ENCODE assay signal across 15 mouse cellular contexts in the genomic region with DNA sequence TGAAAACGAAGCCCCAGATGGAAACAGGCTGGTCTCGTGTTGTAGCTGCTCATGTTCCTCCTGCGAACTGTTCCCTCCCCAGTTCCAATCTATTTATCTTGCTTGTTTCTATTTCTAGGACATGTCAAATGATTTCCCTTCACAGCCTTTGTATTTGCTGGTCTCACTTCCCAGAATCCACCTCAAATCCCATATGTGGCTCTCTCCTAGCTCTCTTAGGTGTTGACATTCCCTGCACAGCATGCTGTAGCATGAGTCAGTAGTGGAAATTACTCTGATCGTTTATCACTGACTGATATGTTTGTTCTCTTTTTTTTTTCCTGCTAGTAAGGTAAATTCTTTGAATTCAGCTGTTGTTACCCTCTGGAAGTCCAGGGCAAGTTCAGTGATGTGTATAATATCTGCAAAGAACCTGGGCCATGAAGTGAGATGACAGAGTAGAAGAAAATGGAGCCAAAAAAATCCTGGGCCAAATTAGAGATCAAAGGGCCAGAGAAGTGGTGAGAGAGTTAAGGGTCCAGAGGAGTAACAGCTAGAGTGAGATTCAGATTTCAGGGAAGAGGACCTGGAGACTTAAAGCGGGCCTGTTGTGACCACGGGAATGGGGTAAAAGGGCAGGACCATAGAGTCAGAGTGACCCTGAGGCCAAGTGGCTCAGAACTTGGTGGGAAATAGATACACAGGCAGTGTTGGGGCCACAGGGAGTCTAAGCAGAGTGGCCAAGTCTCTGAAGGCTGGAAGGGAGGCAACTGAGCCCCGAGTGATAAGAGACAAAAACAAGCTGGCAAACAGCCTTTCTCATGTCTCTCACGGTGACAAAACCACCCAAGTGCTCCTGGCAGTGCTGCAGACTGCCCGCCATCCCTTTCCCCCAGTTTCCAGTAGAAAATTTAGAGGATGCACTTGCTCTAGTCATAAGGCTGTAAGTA. TPM values are rescaled to one million over a fixed set of nuclear protein-coding genes. Genes with fewer than 3 reads are reported as not detected.
A peak's percentile ranks its signal among the peaks of the same experiment; 100 is the strongest.
DNase-seq lines count a peak whose midpoint lies in the region; ATAC-seq and TF ChIP-seq lines count a peak whose summit lies in the region.
"Had no signal": no experiment of that assay in that cellular context is flagged by ENCODE, and none has a peak within 500 bp of the region (broad histone marks: within the 10 kb centered on the region; RNA-seq: fewer than 3 reads in every experiment).

No protein-coding gene starts in this region.

- H3K79me2 ChIP-seq in heart, adult 2 months (replicated peaks; ENCODE audit: control insufficient read depth, insufficient read depth, low read length): no peaks in the 10 kb centered on the region

- DNase-seq in heart, adult 2 months: no peak
- DNase-seq in ovary, postnatal 36 days (ENCODE audit: low spot score): peak; percentile 23
- DNase-seq in ovary, postnatal 10 days (ENCODE audit: low spot score): no peak
- no peak for DNase-seq in liver, embryonic 14.5 days (ENCODE audit: low read depth in 3 of 3, low spot score in 3 of 3)
- no peak for DNase-seq in adrenal gland, postnatal 14 days
- DNase-seq in adrenal gland, adult 8-10 months: no peak
- DNase-seq: adrenal gland, adult 2 months; cerebellum, adult 11-12 months; kidney, adult 11 months had no signal

- H3K27ac ChIP-seq in heart, embryonic 12.5 days (ENCODE audit: poor library complexity, severe bottlenecking): peak overlapping the region; percentile 85
- no peak overlapping the region for H3K27ac ChIP-seq in heart, adult 2 months
- H3K27ac ChIP-seq in liver, embryonic 14.5 days: no peak overlapping the region
- H3K27ac ChIP-seq: embryonic facial prominence, embryonic 12.5 days had no signal

- no peak for TF ChIP-seq CTCF in heart, adult 2 months (IDR thresholded peaks at IDR 0.05)
- TF ChIP-seq CTCF in liver, embryonic 14.5 days (IDR thresholded peaks at IDR 0.05; ENCODE audit: low read depth): no peak

- peaks cover 20% of the 10 kb centered on the region for H3K4me1 ChIP-seq in heart, embryonic 12.5 days (replicated peaks)
- no peaks in the 10 kb centered on the region for H3K4me1 ChIP-seq in heart, adult 2 months (ENCODE audit: control insufficient read depth, insufficient read depth, low read length)
- peaks cover 10 to 17% of the 10 kb centered on the region in 2 experiments; a peak in 3 of 4 replicates for H3K4me1 ChIP-seq in liver, embryonic 14.5 days (replicated peaks; ENCODE audit: control insufficient read depth in 2 of 2, insufficient read depth in 2 of 2, low read length in 1 of 2)
- H3K4me1 ChIP-seq: embryonic facial prominence, embryonic 12.5 days; megakaryocyte, embryonic 14.5 days had no signal

- WGBS in heart, embryonic 12.5 days: 24% methylated on average over 9 of the region's 9 CpGs
- 34% methylated on average over 9 of the region's 9 CpGs for WGBS in heart, adult 2 months
- WGBS in liver, embryonic 14.5 days (ENCODE audit: insufficient replicate concordance): 43% methylated on average over 9 of the region's 9 CpGs

- no peak for TF ChIP-seq EP300 in heart, adult 2 months (IDR thresholded peaks at IDR 0.05; ENCODE audit: insufficient read depth, low read depth, low read length)
- peak; percentile 40; the same call in 1 of the 2 replicates for TF ChIP-seq EP300 in liver, embryonic 14.5 days (IDR thresholded peaks at IDR 0.05; ENCODE audit: low read depth)

- no peaks in the 10 kb centered on the region for H3K9me3 ChIP-seq in heart, embryonic 12.5 days (replicated peaks)
- H3K9me3 ChIP-seq in liver, embryonic 14.5 days (ENCODE audit: control insufficient read depth, low read length): no peaks in the 10 kb centered on the region
- H3K9me3 ChIP-seq: embryonic facial prominence, embryonic 12.5 days; megakaryocyte, embryonic 14.5 days had no signal

- H3K4me3 ChIP-seq in heart, embryonic 12.5 days: no peak overlapping the region
- no peak overlapping the region for H3K4me3 ChIP-seq in heart, adult 2 months
- H3K4me3 ChIP-seq in liver, embryonic 14.5 days (ENCODE audit: insufficient read depth in 1 of 2, low read depth in 2 of 2, low read length in 2 of 2): no peak overlapping the region
- H3K4me3 ChIP-seq: embryonic facial prominence, embryonic 12.5 days; megakaryocyte, embryonic 14.5 days had no signal

- TF ChIP-seq POLR2A in heart, adult 2 months (IDR thresholded peaks at IDR 0.05; ENCODE audit: insufficient read depth, low read depth, low read length): no peak

- H3K4me2 ChIP-seq in heart, embryonic 12.5 days: no peak overlapping the region; the same call in 1 of the 2 replicates
- peak overlapping the region; percentile 17; the same call in 1 of the 2 replicates for H3K4me2 ChIP-seq in liver, embryonic 14.5 days (ENCODE audit: low read depth)
- H3K4me2 ChIP-seq: embryonic facial prominence, embryonic 12.5 days had no signal

- H3K27me3 ChIP-seq in heart, embryonic 12.5 days (replicated peaks): no peaks in the 10 kb centered on the region
- no peaks in the 10 kb centered on the region for H3K27me3 ChIP-seq in heart, adult 2 months (ENCODE audit: control insufficient read depth, insufficient read depth, low read length)
- H3K27me3 ChIP-seq in liver, embryonic 14.5 days (ENCODE audit: control insufficient read depth, insufficient read depth, low read length): no peaks in the 10 kb centered on the region
- H3K27me3 ChIP-seq: embryonic facial prominence, embryonic 12.5 days; megakaryocyte, embryonic 14.5 days; Patski had no signal

- H3K9ac ChIP-seq in heart, embryonic 12.5 days: no peak overlapping the region; the same call in 1 of the 2 replicates
- H3K9ac ChIP-seq in heart, adult 2 months (ENCODE audit: low read depth, low read length): no peak overlapping the region
- peak overlapping the region; percentile 15; the same call in 1 of the 2 replicates for H3K9ac ChIP-seq in liver, embryonic 14.5 days (replicated peaks)
- H3K9ac ChIP-seq: embryonic facial prominence, embryonic 12.5 days had no signal

- intact Hi-C loops in heart, adult 2 months (cut with DNase I): no loop called here

- ATAC-seq in heart, embryonic 12.5 days (ENCODE audit: insufficient number of reproducible peaks, low FRiP score): 0 out of 2 replicates have a peak, but pooled peaks have one; percentile 29
- ATAC-seq in liver, embryonic 14.5 days (ENCODE audit: insufficient read depth): peak; percentile 69; the same call in 1 of the 2 replicates
- no peak for ATAC-seq in monocyte, adult 5-6 weeks (replicated peaks; ENCODE audit: insufficient number of reproducible peaks, low FRiP score, low TSS enrichment, poor library complexity, severe bottlenecking)
- ATAC-seq: forebrain, embryonic 16.5 days; Patski had no signal

- H3K36me3 ChIP-seq in heart, embryonic 12.5 days: no peaks in the 10 kb centered on the region
- H3K36me3 ChIP-seq in heart, adult 2 months (ENCODE audit: control insufficient read depth, insufficient read depth, low read length): no peaks in the 10 kb centered on the region
- no peaks in the 10 kb centered on the region for H3K36me3 ChIP-seq in liver, embryonic 14.5 days (replicated peaks; ENCODE audit: control insufficient read depth, insufficient read depth, low read depth)
- H3K36me3 ChIP-seq: embryonic facial prominence, embryonic 12.5 days had no signal

RNA-seq across cellular contexts. Expression of a gene that starts 56.3 kb away (rescaled TPM):
- polyA plus RNA-seq in heart, embryonic 12.5 days (2016; fragmentation: Nextera tagmentation; extraction: Ambion mirVana): 3.4 and 3.8 TPM in 2 replicates
- total RNA-seq in heart, adult 2 months (2021): 100 to 1,000 TPM in 1 of 2 experiments, 10 to 100 TPM in 1; 89.4 to 131 TPM
- 46.3 and 86.1 TPM in 2 replicates for polyA plus RNA-seq in heart, adult 2 months (2012; rRNA removed)
- 0.08 and 0.09 TPM in 2 replicates for polyA plus RNA-seq in liver, embryonic 14.5 days (2012; rRNA removed)
- polyA plus RNA-seq in liver, embryonic 14.5 days (2014; fragmentation: Nextera tagmentation; extraction: Ambion mirVana): 0.04 and 0.28 TPM in 2 replicates
- total RNA-seq in adrenal gland, postnatal 14 days (2021): 10.7 and 13.2 TPM in 2 replicates
- total RNA-seq in monocyte, adult 5-6 weeks (2017): 0.85 to 8.4 TPM (median 2.0 TPM) in 3 replicates
- 10 to 100 TPM; 18.5 to 22.4 (median 20.8) TPM for total RNA-seq in adrenal gland, adult 8-10 months (2022)
